Mouse (Mus musculus) erythroblast, embryonic 14.5 days (primary cell): ENCODE measurements around the gene Prrt2. TPM values are rescaled to one million over a fixed set of nuclear protein-coding genes. Genes with fewer than 3 reads are reported as not detected.
A peak's percentile ranks its signal among the peaks of the same experiment; 100 is the strongest.

Source experiments
- H3K27me3 ChIP-seq: 2 replicates; pipeline ENCODE4 v1.6.1; 2012; ENCODE audit warnings: inconsistent platforms; ENCODE audit not compliant: control insufficient read depth
- H3K36me3 ChIP-seq: 2 replicates; pipeline ENCODE4 v1.6.1; 2012; ENCODE audit warnings: mild to moderate bottlenecking, inconsistent platforms; ENCODE audit not compliant: control insufficient read depth
- H3K4me1 ChIP-seq: 2 replicates; pipeline ENCODE4 v1.6.1; 2012; ENCODE audit warnings: inconsistent platforms; ENCODE audit not compliant: control insufficient read depth
- H3K4me3 ChIP-seq: replicated peaks from 2 replicates; pipeline ENCODE3; 2012; ENCODE audit warnings: moderate library complexity, mild to moderate bottlenecking, inconsistent platforms
- H3K9me3 ChIP-seq: 2 replicates; pipeline ENCODE4 v1.6.1; 2012; ENCODE audit warnings: low read length, inconsistent platforms, mixed read lengths; ENCODE audit not compliant: control insufficient read depth
- GATA1 ChIP-seq: IDR thresholded peaks from 2 replicates; pipeline ENCODE4 v1.6.1; 2012; ENCODE audit warnings: low read length, inconsistent platforms, mixed read lengths
- TAL1 ChIP-seq: IDR thresholded peaks from 3 replicates; pipeline ENCODE4 v1.6.1; 2012; ENCODE audit warnings: low read length, inconsistent platforms, mixed read lengths
- polyA plus RNA-seq: library from polyadenylated mRNA; stranded (reverse); fragments of >175 nt; gene quantifications from 2 replicates; pipeline ENCODE4 v1.2.3, GENCODE M21; 2012

The Prrt2 gene
- polyA plus RNA-seq, 1 experiment = 0.04 TPM

DNA sequence TGATC is 4.7 kb downstream of the Prrt2 start, which contains the start of gene Pagr1b:
Pagr1b (minus strand) TSS at position 4 of the 5 bp plus-strand sequence.
- Histone ChIP-seq H3K4me1 (peaks cover 70% of the 10 kb centered on the region), H3K36me3 (peaks cover 45% of the 10 kb centered on the region), H3K27me3 (peaks cover 6% of the 10 kb centered on the region), H3K4me3 (peak within 1 kb of the TSS; percentile 81), H3K9me3 (no peaks in the 10 kb centered on the region)
- no peak for TF ChIP-seq GATA1
- TF ChIP-seq TAL1 = no peak

DNA sequence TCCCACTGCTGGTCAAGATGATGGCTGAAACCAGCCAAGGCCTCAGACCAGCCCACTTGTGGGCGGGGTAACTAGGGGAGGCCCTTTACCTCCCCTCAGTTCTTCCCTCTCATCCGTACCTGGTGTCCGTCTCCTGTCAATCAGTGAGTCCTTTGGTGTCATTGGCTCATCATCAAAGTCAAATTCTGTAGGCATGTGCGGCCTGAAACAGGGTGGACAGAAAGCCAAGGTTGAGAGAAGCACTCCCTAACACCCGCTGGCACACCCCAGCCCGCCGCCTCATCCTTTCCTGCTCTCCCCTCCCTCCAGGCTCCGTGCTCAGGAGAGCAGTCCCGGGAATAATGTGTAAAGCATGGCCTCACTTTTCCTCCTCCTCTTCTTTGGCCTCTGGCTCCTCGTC is 4.9 kb downstream of the Prrt2 start:
- peaks cover 70% of the 10 kb centered on the region for H3K4me1 ChIP-seq
- peaks cover 5% of the 10 kb centered on the region for H3K27me3 ChIP-seq
- peak overlapping the region; percentile 81 for H3K4me3 ChIP-seq
- no peaks in the 10 kb centered on the region for H3K9me3 ChIP-seq
- TF ChIP-seq TAL1 (no peak), GATA1 (no peak)
- H3K36me3 ChIP-seq = peaks cover 45% of the 10 kb centered on the region

DNA sequence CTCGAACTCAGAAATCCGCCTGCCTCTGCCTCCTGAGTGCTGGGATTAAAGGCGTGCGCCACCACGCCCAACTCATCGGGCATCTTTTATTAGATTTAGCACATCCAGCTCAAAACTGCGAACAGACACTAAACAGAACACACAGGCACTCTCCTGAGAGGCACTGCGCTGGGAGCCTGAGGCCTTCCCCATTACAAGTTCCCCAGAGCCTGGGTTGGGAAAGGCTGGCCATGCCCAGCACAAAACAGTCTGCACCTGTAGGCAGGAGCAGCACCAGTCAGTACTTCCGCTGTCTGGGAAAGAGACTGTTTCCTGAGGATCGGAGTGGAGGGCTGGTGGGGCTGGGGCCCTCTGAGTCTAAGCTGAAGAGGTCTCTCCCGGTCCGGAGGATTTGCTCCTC is 6.0 kb downstream of the Prrt2 start:
- Histone ChIP-seq H3K4me1 (peaks cover 67% of the 10 kb centered on the region), H3K4me3 (peak overlapping the region; percentile 81), H3K36me3 (peaks cover 45% of the 10 kb centered on the region), H3K9me3 (no peaks in the 10 kb centered on the region), H3K27me3 (no peaks in the 10 kb centered on the region)
- TF ChIP-seq GATA1 (no peak), TAL1 (no peak)

DNA sequence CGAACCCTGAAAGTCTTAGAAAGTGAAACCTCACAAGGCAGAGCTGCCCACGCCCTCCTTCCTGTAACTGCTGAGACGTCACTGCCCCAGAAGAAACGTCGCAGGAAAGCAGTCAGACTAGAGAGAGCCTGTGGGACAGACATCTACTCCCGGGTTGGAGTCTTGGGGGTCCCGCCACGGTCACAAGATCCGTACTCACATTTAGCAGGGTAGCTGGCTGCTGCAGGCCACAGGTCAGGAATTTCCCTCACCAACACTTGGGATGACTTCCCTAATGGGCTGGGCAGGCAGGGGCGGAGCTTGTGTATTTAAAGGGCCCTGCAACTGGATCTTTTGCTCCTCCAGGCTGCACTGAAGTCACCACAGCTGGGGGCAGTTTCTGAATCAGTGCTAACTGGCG is 6.7 kb downstream of the Prrt2 start, which contains the start of gene Mvp:
Mvp (minus strand) TSS at position 302 of the 400 bp plus-strand sequence.
- H3K4me1 ChIP-seq = peaks cover 73% of the 10 kb centered on the region
- no peaks in the 10 kb centered on the region for H3K27me3 ChIP-seq
- peaks cover 48% of the 10 kb centered on the region for H3K36me3 ChIP-seq
- H3K4me3 ChIP-seq = peak within 1 kb of the TSS; percentile 81
- no peaks in the 10 kb centered on the region for H3K9me3 ChIP-seq
- TF ChIP-seq TAL1 = no peak
- no peak for TF ChIP-seq GATA1

DNA sequence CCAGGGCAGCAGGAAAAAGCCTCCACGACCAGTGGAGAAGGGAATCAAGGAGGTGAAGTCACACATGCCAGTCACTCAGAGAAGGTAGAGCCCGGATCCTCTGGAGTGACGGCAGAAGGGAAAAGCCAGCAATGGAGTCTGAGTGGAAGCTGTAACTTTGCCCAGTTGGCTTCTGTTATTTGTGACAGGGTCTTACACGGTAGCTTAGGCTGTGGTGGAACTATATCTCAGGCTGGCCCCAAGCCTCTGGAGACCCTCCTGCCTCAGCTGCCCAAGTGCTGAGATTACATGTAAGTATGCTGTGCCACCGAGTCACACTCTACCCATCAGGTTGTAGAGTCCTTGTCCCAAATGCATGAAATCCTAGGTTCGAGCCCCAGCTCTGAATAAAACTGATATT is 7.6 kb downstream of the Prrt2 start:
- Histone ChIP-seq H3K4me3 (peak overlapping the region; percentile 62), H3K4me1 (peaks cover 83% of the 10 kb centered on the region), H3K27me3 (no peaks in the 10 kb centered on the region), H3K36me3 (peaks cover 51% of the 10 kb centered on the region), H3K9me3 (no peaks in the 10 kb centered on the region)
- TF ChIP-seq TAL1 (no peak), GATA1 (no peak)

DNA sequence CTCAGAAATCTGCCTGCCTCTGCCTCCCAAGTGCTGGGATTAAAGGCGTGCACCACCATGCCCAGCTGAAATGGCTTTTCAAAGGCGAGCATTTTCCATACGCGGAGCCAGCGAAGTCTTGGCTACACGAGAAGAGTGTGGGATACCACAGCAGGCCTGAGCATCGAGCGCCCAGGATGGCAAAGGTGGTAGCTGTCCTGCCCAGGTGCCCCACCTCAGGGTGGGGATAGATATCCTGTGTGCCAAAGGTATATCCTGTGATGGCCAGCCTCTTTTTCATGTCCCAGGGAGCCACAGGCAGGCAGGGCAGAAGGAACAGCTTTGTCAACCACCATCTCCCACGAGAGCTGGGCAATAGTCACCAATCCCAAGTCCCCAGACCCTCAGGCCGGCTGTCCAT is 8.2 kb downstream of the Prrt2 start:
- peaks cover 51% of the 10 kb centered on the region for H3K36me3 ChIP-seq
- H3K9me3 ChIP-seq = no peaks in the 10 kb centered on the region
- H3K4me3 ChIP-seq = no peak overlapping the region
- no peak for TF ChIP-seq GATA1
- no peak for TF ChIP-seq TAL1
- H3K27me3 ChIP-seq = no peaks in the 10 kb centered on the region
- peaks cover 85% of the 10 kb centered on the region for H3K4me1 ChIP-seq

DNA sequence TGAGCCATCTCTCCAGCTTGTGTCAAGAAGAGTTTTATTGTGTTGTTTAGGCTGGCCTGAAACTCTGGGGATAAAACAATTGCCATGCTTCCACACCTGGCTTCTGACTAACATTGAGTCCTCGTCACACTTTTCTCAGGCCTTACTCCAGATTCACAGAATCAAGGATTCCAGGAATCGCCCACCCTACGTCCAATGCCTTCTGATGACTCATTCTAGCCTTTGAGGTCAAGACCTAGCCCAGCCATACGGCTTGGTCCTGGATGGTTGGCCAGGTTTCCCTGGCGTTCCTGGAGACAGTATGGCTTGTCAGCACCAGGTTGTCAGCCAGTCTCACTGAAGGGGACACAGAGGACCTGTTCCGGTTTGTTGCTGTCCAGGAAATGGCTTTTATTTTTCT is 8.6 kb downstream of the Prrt2 start:
- TF ChIP-seq TAL1 (no peak), GATA1 (no peak)
- Histone ChIP-seq H3K9me3 (no peaks in the 10 kb centered on the region), H3K27me3 (no peaks in the 10 kb centered on the region), H3K4me3 (no peak overlapping the region), H3K36me3 (peaks cover 51% of the 10 kb centered on the region), H3K4me1 (peaks cover 85% of the 10 kb centered on the region)

DNA sequence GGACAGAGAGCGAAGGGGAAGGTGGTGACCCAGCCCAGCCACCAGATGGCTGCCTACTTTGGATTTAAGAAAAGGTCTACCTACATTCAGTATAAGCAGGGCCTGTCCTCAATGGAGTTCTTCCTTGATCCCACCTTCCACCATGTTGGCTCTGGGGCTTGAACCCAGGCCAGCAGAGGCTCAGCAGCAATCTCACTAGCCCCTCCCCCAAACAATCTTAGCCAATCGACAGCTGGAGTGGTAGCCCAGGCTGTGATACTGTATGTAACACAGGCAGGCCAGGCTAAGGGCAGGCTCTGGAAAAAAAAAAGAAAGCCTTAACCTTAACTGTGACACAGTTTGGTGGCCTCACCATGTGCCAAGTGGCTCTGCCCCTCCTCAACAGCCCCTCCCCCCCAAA is 9.3 kb downstream of the Prrt2 start:
- no peaks in the 10 kb centered on the region for H3K27me3 ChIP-seq
- H3K4me1 ChIP-seq = peaks cover 85% of the 10 kb centered on the region
- H3K4me3 ChIP-seq = no peak overlapping the region
- H3K36me3 ChIP-seq = peaks cover 51% of the 10 kb centered on the region
- TF ChIP-seq TAL1 = no peak
- no peak for TF ChIP-seq GATA1
- H3K9me3 ChIP-seq = no peaks in the 10 kb centered on the region

DNA sequence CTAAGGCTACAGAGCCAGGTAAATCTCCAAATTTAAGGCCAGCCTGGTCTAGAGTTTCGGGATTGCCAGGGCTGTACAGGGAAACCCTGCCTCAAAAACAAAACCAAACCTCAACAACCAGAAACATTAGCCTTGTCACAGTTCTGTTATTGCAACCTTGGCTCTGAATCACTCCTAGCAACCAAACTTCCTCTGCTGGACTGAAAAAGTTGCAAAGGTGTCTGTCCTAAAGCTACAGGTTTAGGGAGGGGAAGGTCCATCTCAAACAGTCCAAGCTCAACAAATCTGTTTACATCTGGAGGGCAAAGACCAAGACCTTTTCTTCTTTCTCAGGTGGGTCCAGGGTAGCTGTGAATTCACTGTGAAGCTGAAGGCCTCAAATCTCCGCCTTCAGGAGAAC is 10.0 kb downstream of the Prrt2 start:
- Histone ChIP-seq H3K36me3 (peaks cover 50% of the 10 kb centered on the region), H3K4me1 (peaks cover 79% of the 10 kb centered on the region), H3K4me3 (no peak overlapping the region)

DNA sequence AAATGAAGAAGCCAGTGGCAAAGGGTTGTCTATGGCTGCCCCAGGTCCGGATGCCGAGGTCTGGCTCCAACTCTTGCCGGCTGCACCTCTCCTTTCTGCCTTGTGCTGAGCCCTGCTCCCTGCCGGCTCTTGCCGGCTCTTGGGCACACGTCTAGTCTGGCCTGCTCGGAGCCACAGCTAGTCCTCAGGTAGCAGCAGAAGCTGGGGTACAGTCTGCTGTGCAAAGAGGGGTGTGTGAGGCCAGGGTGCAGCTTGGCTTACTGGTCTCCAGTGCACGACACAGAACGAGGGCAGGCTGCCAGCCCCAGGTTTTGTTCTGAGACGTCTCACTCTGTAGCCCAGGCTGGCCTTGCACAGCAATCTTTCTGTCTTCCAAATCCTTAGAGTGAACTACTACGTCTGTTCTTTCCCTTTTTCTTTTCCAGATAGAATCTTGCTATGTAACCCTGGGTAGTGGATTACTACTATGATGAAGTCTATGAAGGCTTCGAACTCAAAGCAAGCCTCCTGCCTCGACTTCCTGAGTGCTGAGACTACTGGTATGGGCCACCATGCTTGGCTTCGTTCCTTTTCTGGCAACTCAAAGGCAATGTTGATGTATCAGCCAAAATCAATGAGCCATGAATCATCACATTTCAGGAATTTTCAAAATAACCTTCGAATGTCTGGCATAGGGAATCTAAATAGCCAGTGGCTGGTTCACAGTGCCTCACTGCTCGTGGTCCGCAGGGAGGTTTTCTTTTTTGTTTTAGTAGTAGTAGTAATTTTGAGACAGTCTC is 11.5 kb downstream of the Prrt2 start:
- Histone ChIP-seq H3K27me3 (no peaks in the 10 kb centered on the region), H3K36me3 (peaks cover 35% of the 10 kb centered on the region), H3K4me3 (no peak overlapping the region), H3K9me3 (no peaks in the 10 kb centered on the region), H3K4me1 (peaks cover 68% of the 10 kb centered on the region)
- TF ChIP-seq GATA1 = no peak
- no peak for TF ChIP-seq TAL1

More for the DNA sequence above, 10.0 kb downstream of the Prrt2 start:
- H3K9me3 ChIP-seq = no peaks in the 10 kb centered on the region
- TF ChIP-seq GATA1 = no peak
- TF ChIP-seq TAL1 = no peak
- H3K27me3 ChIP-seq = no peaks in the 10 kb centered on the region
